Mouse (Mus musculus): ENCODE data around the gene Pink1.

- TF ChIP-seq CTCF (IDR thresholded peaks at IDR 0.05; ENCODE audit: extremely low read depth, insufficient read depth, insufficient read length, insufficient replicate concordance): no peak
- no peak for TF ChIP-seq POLR2A (IDR thresholded peaks at IDR 0.05; ENCODE audit: low read depth, low read length)
These were observed 22.6 kb upstream of the Pink1 start for GRCm38 (mm10) chr4:138348716-138349115.
